In genomic region chr9:52046686-52047085, GRCm38 (mm10) we compare ENCODE assay signal across 8 mouse cellular contexts. TPM values are rescaled to one million over a fixed set of nuclear protein-coding genes. Genes with fewer than 3 reads are reported as not detected.
DNase-seq lines count a peak whose midpoint lies in the region; ATAC-seq and TF ChIP-seq lines count a peak whose summit lies in the region.

No protein-coding gene starts in this region.

- H3K9ac ChIP-seq in lung, postnatal 0 days (replicated peaks; ENCODE audit: low read depth) = peak overlapping the region; percentile 99; the same call in 1 of the 2 replicates
- no peak overlapping the region for H3K9ac ChIP-seq in hindbrain, postnatal 0 days (replicated peaks; ENCODE audit: low read length)
- peak overlapping the region; percentile 99; the same call in 1 of the 2 replicates for H3K9ac ChIP-seq in liver, embryonic 11.5 days (ENCODE audit: low read depth, low read length)
- peak overlapping the region; percentile 98 for H3K9ac ChIP-seq in stomach, postnatal 0 days (ENCODE audit: low read length)

- peak overlapping the region; percentile 100; the same call in 1 of the 2 replicates for H3K4me3 ChIP-seq in lung, postnatal 0 days (ENCODE audit: low read depth, low read length)
- H3K4me3 ChIP-seq in hindbrain, postnatal 0 days (ENCODE audit: low read length) = no peak overlapping the region
- peak overlapping the region; percentile 95; the same call in 1 of the 2 replicates for H3K4me3 ChIP-seq in liver, embryonic 11.5 days (ENCODE audit: low read depth, low read length)
- peak overlapping the region; percentile 95; the same call in 1 of the 2 replicates for H3K4me3 ChIP-seq in stomach, postnatal 0 days (ENCODE audit: low read depth, low read length)

- no peaks in the 10 kb centered on the region for H3K27me3 ChIP-seq in lung, postnatal 0 days (replicated peaks; ENCODE audit: insufficient read depth, low read length)
- no peaks in the 10 kb centered on the region for H3K27me3 ChIP-seq in hindbrain, postnatal 0 days (ENCODE audit: insufficient read depth, low read length)
- no peaks in the 10 kb centered on the region for H3K27me3 ChIP-seq in liver, embryonic 11.5 days (replicated peaks; ENCODE audit: control insufficient read depth, insufficient read depth, low read length)
- no peaks in the 10 kb centered on the region for H3K27me3 ChIP-seq in stomach, postnatal 0 days (ENCODE audit: control insufficient read depth, insufficient read depth, low read length)

- TF ChIP-seq CTCF in lung, postnatal 0 days (IDR thresholded peaks at IDR 0.05) = no peak
- no peak for TF ChIP-seq CTCF in hindbrain, postnatal 0 days (IDR thresholded peaks at IDR 0.05; ENCODE audit: low read depth)
- no peak for TF ChIP-seq CTCF in stomach, postnatal 0 days (IDR thresholded peaks at IDR 0.05; ENCODE audit: low read depth)

- H3K36me3 ChIP-seq in lung, postnatal 0 days (ENCODE audit: insufficient read depth, low read length) = no peaks in the 10 kb centered on the region
- H3K36me3 ChIP-seq in hindbrain, postnatal 0 days (ENCODE audit: insufficient read depth, low read length) = no peaks in the 10 kb centered on the region
- H3K36me3 ChIP-seq in liver, embryonic 11.5 days (ENCODE audit: control insufficient read depth, insufficient read depth, low read length) = no peaks in the 10 kb centered on the region
- no peaks in the 10 kb centered on the region for H3K36me3 ChIP-seq in stomach, postnatal 0 days (ENCODE audit: control insufficient read depth, insufficient read depth, low read length)

- H3K27ac ChIP-seq in lung, postnatal 0 days (ENCODE audit: low read length) = peak overlapping the region; percentile 99
- no peak overlapping the region for H3K27ac ChIP-seq in hindbrain, postnatal 0 days
- no peak overlapping the region for H3K27ac ChIP-seq in liver, embryonic 11.5 days (ENCODE audit: low read depth, low read length)
- H3K27ac ChIP-seq in stomach, postnatal 0 days (replicated peaks) = peak overlapping the region; percentile 99; the same call in 1 of the 2 replicates

- no peak for DNase-seq in lung, postnatal 0 days (ENCODE audit: low spot score)
- no peak for DNase-seq in lung, postnatal 4 days
- DNase-seq in hindbrain, postnatal 0 days (ENCODE audit: low spot score) = no peak
- no peak for DNase-seq in liver, embryonic 11.5 days (ENCODE audit: low spot score)
- no peak for DNase-seq in stomach, postnatal 0 days (ENCODE audit: low spot score)
- no peak for DNase-seq in adrenal gland, adult 2 months
- no peak for DNase-seq in lung, postnatal 14 days
- no peak for DNase-seq in adrenal gland, postnatal 10 days

- TF ChIP-seq EP300 in lung, postnatal 0 days (IDR thresholded peaks at IDR 0.05) = no peak
- no peak for TF ChIP-seq EP300 in stomach, postnatal 0 days (optimal IDR thresholded peaks at IDR 0.05)

- H3K4me2 ChIP-seq in lung, postnatal 0 days (replicated peaks; ENCODE audit: low read depth, low read length) = peak overlapping the region; percentile 68
- peak overlapping the region; percentile 72 for H3K4me2 ChIP-seq in hindbrain, postnatal 0 days (ENCODE audit: low read depth, low read length)
- H3K4me2 ChIP-seq in liver, embryonic 11.5 days = peak overlapping the region; percentile 77
- peak overlapping the region; percentile 67 for H3K4me2 ChIP-seq in stomach, postnatal 0 days (replicated peaks; ENCODE audit: low read depth)

- no peaks in the 10 kb centered on the region for H3K9me3 ChIP-seq in lung, postnatal 0 days (ENCODE audit: low read length)
- H3K9me3 ChIP-seq in hindbrain, postnatal 0 days (ENCODE audit: low read length) = no peaks in the 10 kb centered on the region
- no peaks in the 10 kb centered on the region for H3K9me3 ChIP-seq in liver, embryonic 11.5 days (ENCODE audit: control insufficient read depth, low read length)
- H3K9me3 ChIP-seq in stomach, postnatal 0 days (ENCODE audit: control insufficient read depth, low read length) = no peaks in the 10 kb centered on the region

- H3K4me1 ChIP-seq in lung, postnatal 0 days (ENCODE audit: insufficient read depth, low read depth, low read length) = peaks cover 11% of the 10 kb centered on the region; the same call in 1 of the 2 replicates
- H3K4me1 ChIP-seq in hindbrain, postnatal 0 days (ENCODE audit: insufficient read depth, low read length) = no peaks in the 10 kb centered on the region
- H3K4me1 ChIP-seq in liver, embryonic 11.5 days (replicated peaks; ENCODE audit: control insufficient read depth, insufficient read depth, low read length) = peaks cover 16% of the 10 kb centered on the region
- no peaks in the 10 kb centered on the region for H3K4me1 ChIP-seq in stomach, postnatal 0 days (replicated peaks; ENCODE audit: control insufficient read depth, insufficient read depth)

- no peak for ATAC-seq in lung, postnatal 0 days
- no peak for ATAC-seq in hindbrain, postnatal 0 days
- no peak for ATAC-seq in liver, embryonic 11.5 days (replicated peaks; ENCODE audit: low FRiP score)
- no peak for ATAC-seq in stomach, postnatal 0 days (ENCODE audit: low FRiP score, low TSS enrichment)

- 23% methylated on average over 5 of the region's 5 CpGs for WGBS in lung, postnatal 0 days
- WGBS in hindbrain, postnatal 0 days = 31% methylated on average over 5 of the region's 5 CpGs
- WGBS in liver, embryonic 11.5 days = 36% methylated on average over 5 of the region's 5 CpGs
- WGBS in stomach, postnatal 0 days = 48% methylated on average over 5 of the region's 5 CpGs

RNA-seq across cellular contexts. Expression of gene Rdx, which starts 0.3 kb away (rescaled TPM):
- 143 and 167 TPM in 2 replicates for polyA plus RNA-seq in lung, postnatal 0 days (2015; fragmentation: Nextera tagmentation; extraction: Ambion mirVana)
- total RNA-seq in hindbrain, postnatal 0 days (2014; rRNA removed) = 57.1 and 59.3 TPM in 2 replicates
- 96.2 and 107 TPM in 2 replicates for polyA plus RNA-seq in hindbrain, postnatal 0 days (2015; fragmentation: Nextera tagmentation; extraction: Ambion mirVana)
- 146 and 148 TPM in 2 replicates for polyA plus RNA-seq in liver, embryonic 11.5 days (2014; fragmentation: Nextera tagmentation; extraction: Ambion mirVana)
- polyA plus RNA-seq in stomach, postnatal 0 days (2015; fragmentation: Nextera tagmentation; extraction: Ambion mirVana) = 40.9 and 52.7 TPM in 2 replicates
- 100 to 1,000 TPM; 110 to 120 TPM for total RNA-seq in adrenal gland, adult 2 months (2021)
- 6.2 and 8.4 TPM in 2 replicates for polyA plus RNA-seq in adrenal gland, adult 2 months (2012; rRNA removed)
- 100 to 1,000 TPM; 111 to 116 TPM for total RNA-seq in adrenal gland, postnatal 10 days (2021)

Comparison
In these comparisons a context has a peak if more than half of its experiments do, and no peak if none do; other contexts are left out.
1. H3K27ac ChIP-seq: peak in lung, postnatal 0 days (single experiment) and stomach, postnatal 0 days (single experiment); none in hindbrain, postnatal 0 days (single experiment) and liver, embryonic 11.5 days (single experiment).
2. Peak in every context shown above with its lines, with median percentiles within 50 percentile points of each other: H3K4me2 ChIP-seq.